Mouse (Mus musculus) Patski (cell line): ENCODE measurements around the gene Arhgap30. TPM values are rescaled to one million over a fixed set of nuclear protein-coding genes. Genes with fewer than 3 reads are reported as not detected.

Experiments used
- ATAC-seq: fragments of 100-300 bp; one replicate; pipeline ENCODE4 v1.8.0; 2021
- CTCF ChIA-PET: fragments of 350-600 bp; sonication (Branson Sonifier 250); formaldehyde crosslinking; loops from one replicate; lab custom pipeline; 2022; ENCODE audit warnings: inconsistent platforms; lab: Charles Lee
- POLR2A ChIA-PET: fragments of 350-600 bp; sonication (Branson Sonifier 250); formaldehyde crosslinking; loops from one replicate; lab custom pipeline; 2022; ENCODE audit warnings: antibody characterized with exemption, inconsistent platforms; lab: Charles Lee
- DNase-seq: peaks from one replicate; pipeline ENCODE4 v3.0.0-alpha.2; 2011; ENCODE audit warnings: low read depth, low spot score
- H3K27me3 ChIP-seq: fragments of 371-371 bp; one replicate; pipeline ENCODE4 v1.5.1; 2021
- CTCF ChIP-seq: fragments of 100-300 bp; IDR thresholded peaks from one replicate; pipeline ENCODE4 v1.5.1; 2021
- in situ Hi-C: fragments of 300-500 bp; cut with MboI; formaldehyde crosslinking; loops from 3 replicates; pipeline ENCODE4 v1.11.1; 2018; ENCODE audit warnings: low pct_unique_long_range_greater_than_20kb, mixed read lengths
- polyA plus RNA-seq: library from polyadenylated mRNA; unstranded; gene quantifications from one replicate; pipeline ENCODE4 v1.2.3, GENCODE M21; 2021

Gene Arhgap30
- polyA plus RNA-seq, 1 experiment from 2014 or later: not detected

GRCm38 (mm10) chr1:171419905-171420304 lies 31.2 kb downstream of the Arhgap30 start:
- POLR2A ChIA-PET: no interaction called here
- CTCF ChIA-PET: no interaction called here
- no peaks in the 10 kb centered on the region for H3K27me3 ChIP-seq
- no peak for TF ChIP-seq CTCF
- DNase-seq (no peak), ATAC-seq (no peak)
- in situ Hi-C loops: loop anchor here (5.0 kb wide), 1 partner anchor 278 kb away; no protein-coding TSS in a partner anchor

GRCm38 (mm10) chr1:171422504-171423095 lies 33.8 kb downstream of the Arhgap30 start:
- in situ Hi-C loops: loop anchor here (5.0 kb wide), 1 partner anchor 280 kb away; no protein-coding TSS in a partner anchor
- no peak for TF ChIP-seq CTCF
- H3K27me3 ChIP-seq: no peaks in the 10 kb centered on the region
- ChIA-PET CTCF (interaction anchor here (0.8 kb wide), 1 partner anchor 42 kb away, joined by 3 read pairs; no protein-coding TSS in a partner anchor), POLR2A (no interaction called here)
- no peak for ATAC-seq
- no peak for DNase-seq

DNA sequence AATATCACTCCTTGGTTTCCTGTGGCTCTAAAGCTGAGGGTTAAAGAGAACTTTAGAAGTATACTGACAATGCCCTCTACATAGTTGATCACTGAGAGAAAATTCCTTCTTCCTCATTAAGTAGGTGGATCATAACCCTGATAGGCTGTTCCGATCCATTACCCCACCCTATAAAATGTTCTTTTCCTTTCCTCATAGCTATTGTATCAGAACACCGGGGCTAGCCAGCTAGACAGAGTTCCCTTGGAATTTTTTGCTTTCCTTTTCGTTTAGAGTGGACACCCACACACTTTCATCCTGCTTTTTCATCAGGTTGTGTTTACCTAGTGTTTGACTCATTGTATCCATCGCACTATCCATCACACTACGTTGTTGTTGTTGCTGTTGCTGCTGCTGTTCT lies 35.9 kb downstream of the Arhgap30 start:
- in situ Hi-C loops: loop anchor here (5.0 kb wide), 1 partner anchor 282 kb away; no protein-coding TSS in a partner anchor

DNA sequence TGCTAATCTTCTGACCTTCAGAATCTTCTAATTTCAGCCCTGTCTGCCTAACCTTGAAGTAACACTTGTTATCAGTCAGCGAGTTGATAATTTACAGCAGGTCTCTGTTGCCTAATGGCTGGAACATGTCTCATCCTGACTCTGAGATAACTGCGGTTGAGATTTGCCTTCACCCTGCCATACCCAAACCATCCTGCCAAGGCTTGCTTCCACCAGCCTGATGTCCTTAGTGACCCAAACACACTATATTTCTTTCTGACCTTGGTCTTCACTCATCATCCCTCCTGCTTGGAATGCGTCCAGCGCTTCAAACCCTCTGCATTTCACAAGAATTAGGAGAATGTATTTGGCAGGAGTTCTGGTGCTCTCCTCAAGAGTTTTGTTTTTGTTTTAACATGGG lies 36.4 kb downstream of the Arhgap30 start:
- H3K27me3 ChIP-seq: no peaks in the 10 kb centered on the region
- ChIA-PET CTCF (interaction anchor here (1.2 to 1.3 kb wide), 2 partner anchors 13 to 35 kb away, joined by 3 to 4 read pairs; no protein-coding TSS in a partner anchor), POLR2A (interaction anchor here (0.7 to 1.5 kb wide), 2 partner anchors 15 to 39 kb away, joined by 3 to 5 read pairs; no protein-coding TSS in a partner anchor)
- in situ Hi-C loops: no loop called here
- DNase-seq (no peak), ATAC-seq (peak; percentile 78)
- no peak for TF ChIP-seq CTCF

More for the DNA sequence above, 35.9 kb downstream of the Arhgap30 start:
- ATAC-seq (peak; percentile 25), DNase-seq (no peak)
- no peak for TF ChIP-seq CTCF
- ChIA-PET POLR2A (interaction anchor here (1.5 kb wide), 1 partner anchor 15 kb away, joined by 5 read pairs; no protein-coding TSS in a partner anchor), CTCF (interaction anchor here (1.2 to 1.3 kb wide), 2 partner anchors 13 to 35 kb away, joined by 3 to 4 read pairs; no protein-coding TSS in a partner anchor)
- no peaks in the 10 kb centered on the region for H3K27me3 ChIP-seq

DNA sequence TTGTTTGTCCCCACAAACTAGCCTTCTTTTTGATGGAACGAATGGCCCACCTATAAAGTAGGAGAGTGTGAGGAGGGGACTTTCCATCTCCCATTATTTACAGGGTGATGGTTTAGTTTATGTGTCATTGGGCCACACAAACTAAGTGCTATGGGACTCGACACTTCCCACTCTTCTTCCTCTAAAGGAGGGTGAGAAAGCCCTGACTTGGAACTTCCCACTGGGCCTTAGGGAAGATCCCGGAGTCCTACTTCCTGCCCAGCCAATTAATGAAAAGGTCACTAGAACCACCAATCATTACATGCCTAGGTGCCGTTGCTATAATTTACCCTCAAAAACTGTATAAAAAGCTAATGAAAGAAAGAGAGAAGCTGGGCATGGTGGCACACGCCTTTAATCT lies 43.4 kb downstream of the Arhgap30 start:
- CTCF ChIA-PET: no interaction called here
- DNase-seq (no peak), ATAC-seq (no peak)
- TF ChIP-seq CTCF: no peak
- in situ Hi-C loops: no loop called here
- H3K27me3 ChIP-seq: no peaks in the 10 kb centered on the region
- POLR2A ChIA-PET: no interaction called here

GRCm38 (mm10) chr1:171435288-171435814 lies 46.6 kb downstream of the Arhgap30 start:
- DNase-seq: no peak
- no peaks in the 10 kb centered on the region for H3K27me3 ChIP-seq
- ChIA-PET POLR2A (no interaction called here), CTCF (no interaction called here)
- no peak for TF ChIP-seq CTCF
- ATAC-seq: no peak
- in situ Hi-C loops: no loop called here

DNA sequence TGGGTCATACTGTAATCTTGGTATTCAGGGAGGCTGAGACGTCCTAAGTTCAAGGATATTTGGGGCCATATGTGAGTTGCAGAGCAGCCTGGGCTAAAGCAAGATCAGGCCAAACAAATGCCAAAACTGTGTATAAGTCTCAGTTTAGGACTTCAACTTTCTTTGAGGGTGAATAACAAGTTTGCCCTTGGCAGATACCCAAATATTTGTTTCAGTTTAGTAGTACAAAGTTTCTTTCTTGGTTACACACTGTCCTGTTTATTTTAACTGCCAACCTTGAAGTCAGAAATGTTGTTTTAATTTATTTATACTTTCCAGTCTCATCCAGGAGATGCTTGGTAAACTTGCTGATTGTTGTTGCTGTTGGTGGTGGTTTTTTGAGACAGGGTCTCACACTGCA lies 47.2 kb downstream of the Arhgap30 start:
- ChIA-PET CTCF (no interaction called here), POLR2A (no interaction called here)
- TF ChIP-seq CTCF: no peak
- DNase-seq (no peak), ATAC-seq (no peak)
- in situ Hi-C loops: no loop called here
- H3K27me3 ChIP-seq: no peaks in the 10 kb centered on the region

GRCm38 (mm10) chr1:171437264-171438013 lies 48.7 kb downstream of the Arhgap30 start, which contains the start of gene F11r:
F11r (plus strand) TSS chr1:171437535.
- in situ Hi-C loops: no loop called here
- H3K27me3 ChIP-seq: no peaks in the 10 kb centered on the region
- ChIA-PET POLR2A (no interaction called here), CTCF (interaction anchor here (1.1 kb wide), 1 partner anchor 33 kb away, joined by 4 read pairs; no protein-coding TSS in a partner anchor)
- DNase-seq (no peak), ATAC-seq (peak; percentile 92)
- no peak for TF ChIP-seq CTCF

DNA sequence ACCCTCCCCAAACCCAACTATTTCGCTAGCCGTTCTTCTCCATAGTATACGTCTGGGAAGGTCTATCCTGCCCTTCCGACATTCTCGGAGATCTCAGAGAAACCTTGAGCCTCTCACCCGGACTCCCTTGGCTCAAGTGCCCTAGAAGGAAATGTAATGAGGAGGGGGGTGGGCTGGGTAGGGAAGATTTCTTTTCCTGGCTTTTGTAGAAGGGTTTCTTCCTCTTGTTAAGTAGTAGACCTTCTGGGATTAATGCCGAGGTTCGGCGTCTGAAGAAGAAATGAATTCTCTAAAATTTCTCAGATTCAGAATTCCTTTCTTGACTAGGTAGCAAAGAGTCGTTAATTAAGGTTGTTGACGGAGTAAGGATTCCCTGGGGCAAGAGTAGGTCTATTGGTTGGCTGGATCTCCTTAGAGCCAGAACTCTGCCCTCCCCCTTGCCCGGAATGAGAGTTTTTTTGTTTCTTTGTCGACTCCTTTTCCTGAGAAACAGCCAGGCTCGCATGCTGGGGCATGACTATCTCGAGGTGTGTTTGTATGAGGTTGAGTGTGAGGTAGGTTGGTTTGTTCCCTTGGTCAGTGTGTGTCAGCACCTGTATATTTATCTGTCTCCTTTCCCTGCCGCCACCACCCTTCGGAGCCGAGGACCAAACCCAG lies 49.4 kb downstream of the Arhgap30 start:
- DNase-seq (no peak), ATAC-seq (no peak)
- no peaks in the 10 kb centered on the region for H3K27me3 ChIP-seq
- in situ Hi-C loops: no loop called here
- ChIA-PET CTCF (no interaction called here), POLR2A (no interaction called here)
- no peak for TF ChIP-seq CTCF

GRCm38 (mm10) chr1:171439072-171439471 lies 50.3 kb downstream of the Arhgap30 start:
- ChIA-PET CTCF (interaction anchor here (1.2 to 3.2 kb wide), 2 partner anchors 31 to 58 kb away, joined by 3 to 10 read pairs; no protein-coding TSS in a partner anchor), POLR2A (interaction anchor here (1.1 to 1.4 kb wide), 2 partner anchors 14 to 26 kb away, joined by 3 to 5 read pairs; no protein-coding TSS in a partner anchor)
- ATAC-seq (no peak), DNase-seq (no peak)
- no peak for TF ChIP-seq CTCF
- H3K27me3 ChIP-seq: no peaks in the 10 kb centered on the region
- in situ Hi-C loops: no loop called here
